Mouse (Mus musculus) layer of hippocampus, adult 2 months (tissue): ENCODE data around the gene Tspan9. TPM values are rescaled to one million over a fixed set of nuclear protein-coding genes. Genes with fewer than 3 reads are reported as not detected.
A peak's percentile ranks its signal among the peaks of the same experiment; 100 is the strongest.

Experiments
- DNase-seq, 2 experiments: peaks; one replicate each; pipeline ENCODE4 v3.0.0; 2022; ENCODE audit warnings: low spot score in 2 of 2
- H3K27ac ChIP-seq: fragments of 200-600 bp; 2 replicates; pipeline ENCODE4 v1.8.1; 2022
- H3K4me3 ChIP-seq: fragments of 200-600 bp; 2 replicates; pipeline ENCODE4 v1.8.1; 2022; ENCODE audit warnings: mild to moderate bottlenecking
- CTCF ChIP-seq: fragments of 200-600 bp; conservative IDR thresholded peaks from 2 replicates; pipeline ENCODE4 v1.8.1; 2022; ENCODE audit warnings: antibody characterized with exemption, mild to moderate bottlenecking, moderate library complexity
- total RNA-seq, 2 experiments: library from RNA; stranded (reverse); gene quantifications; 2 replicates each; pipeline ENCODE4 v1.2.3; 2021

The Tspan9 gene
- total RNA-seq, 2 experiments from 2014 or later, result 42.2 to 45.6 TPM

DNA sequence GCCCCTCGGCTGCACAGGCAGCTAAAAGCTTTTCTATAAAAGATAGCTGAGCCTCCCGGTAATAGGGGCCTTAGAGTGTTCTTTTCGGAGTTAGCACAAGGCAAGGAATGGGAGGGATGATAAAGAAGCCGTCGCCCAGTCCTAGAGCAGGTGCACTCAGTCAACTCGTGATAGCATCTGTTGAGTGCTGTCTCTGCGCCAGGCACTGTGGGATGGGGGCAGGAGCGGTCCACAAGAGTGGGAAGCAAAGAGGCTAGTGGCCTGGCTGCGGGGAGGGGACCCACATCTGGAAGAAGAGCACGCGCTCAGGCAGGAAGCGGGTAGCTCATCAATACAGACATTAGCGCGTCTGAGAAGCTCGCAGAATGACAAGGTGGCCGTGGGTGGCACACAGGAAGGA is 138.8 kb downstream of the Tspan9 start:
- no peak for TF ChIP-seq CTCF
- no peak overlapping the region for H3K4me3 ChIP-seq
- DNase-seq, result no peak
- H3K27ac ChIP-seq, result 0 out of 2 replicates have a peak overlapping the region, but pooled peaks have one; percentile 28

DNA sequence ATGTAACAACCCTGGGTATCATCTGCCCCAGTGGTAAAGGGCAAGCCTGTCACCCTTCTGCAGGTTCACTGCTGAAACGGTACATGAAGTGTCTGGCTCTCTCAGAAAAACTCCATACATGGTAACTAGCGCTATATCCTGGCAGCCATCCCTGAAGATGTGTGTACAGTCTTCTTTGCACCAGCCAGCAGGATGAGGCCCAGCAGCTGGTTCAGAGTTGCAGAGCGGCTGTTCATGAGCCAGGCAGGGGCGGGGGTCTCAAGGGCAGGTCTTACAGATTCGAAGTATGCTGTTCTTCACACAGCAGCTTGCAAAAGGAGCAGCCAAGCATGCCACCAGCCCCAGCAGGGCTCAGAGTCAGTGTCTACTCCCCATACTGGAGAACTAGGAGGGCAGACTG is 139.9 kb downstream of the Tspan9 start:
- Histone ChIP-seq H3K27ac (no peak overlapping the region), H3K4me3 (no peak overlapping the region)
- no peak for DNase-seq
- TF ChIP-seq CTCF, result no peak

DNA sequence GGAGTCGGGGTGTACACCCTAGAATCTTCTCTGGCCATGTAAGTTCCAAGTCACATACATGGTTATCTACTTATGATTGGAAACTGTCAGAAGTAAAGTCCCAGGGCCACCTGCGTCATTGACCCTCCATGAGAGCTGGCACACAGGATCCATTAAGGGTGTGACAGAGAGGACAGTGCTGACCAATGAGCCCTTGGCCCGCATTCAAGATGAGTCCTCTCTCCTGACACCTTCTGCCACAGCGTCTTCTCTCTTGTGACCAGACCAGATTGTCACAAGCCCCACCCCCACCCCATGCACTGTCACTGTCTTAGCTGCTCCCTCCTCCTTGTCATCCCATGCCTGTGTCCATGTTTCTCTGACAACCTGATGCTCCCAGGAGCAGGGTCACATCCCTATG is 140.7 kb downstream of the Tspan9 start:
- no peak for DNase-seq
- H3K4me3 ChIP-seq, result no peak overlapping the region
- TF ChIP-seq CTCF, result no peak
- no peak overlapping the region for H3K27ac ChIP-seq

DNA sequence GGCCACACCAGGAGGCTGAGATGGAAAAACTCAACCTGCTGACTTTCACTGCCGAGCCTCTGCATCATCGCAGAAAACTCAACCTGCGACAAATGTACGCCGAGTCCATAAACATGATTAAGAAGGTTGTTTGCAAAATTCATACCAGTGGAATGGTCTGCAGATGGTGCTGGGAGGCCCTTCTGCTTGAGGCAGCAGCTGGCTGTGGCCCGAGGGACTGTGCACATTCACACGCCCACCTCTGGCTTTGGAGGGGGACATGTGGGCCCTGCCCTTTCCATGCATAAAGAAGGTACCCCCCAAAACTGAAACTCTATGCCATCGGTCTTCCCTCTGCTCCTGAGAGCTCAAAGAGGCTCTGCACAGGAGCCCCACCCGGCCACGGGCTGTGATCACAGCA is 141.3 kb downstream of the Tspan9 start:
- no peak for DNase-seq
- Histone ChIP-seq H3K27ac (no peak overlapping the region), H3K4me3 (no peak overlapping the region)
- no peak for TF ChIP-seq CTCF

GRCm38 (mm10) chr6:128001587-128001986 is 141.8 kb downstream of the Tspan9 start:
- Histone ChIP-seq H3K4me3 (no peak overlapping the region), H3K27ac (no peak overlapping the region)
- TF ChIP-seq CTCF, result no peak
- no peak for DNase-seq

DNA sequence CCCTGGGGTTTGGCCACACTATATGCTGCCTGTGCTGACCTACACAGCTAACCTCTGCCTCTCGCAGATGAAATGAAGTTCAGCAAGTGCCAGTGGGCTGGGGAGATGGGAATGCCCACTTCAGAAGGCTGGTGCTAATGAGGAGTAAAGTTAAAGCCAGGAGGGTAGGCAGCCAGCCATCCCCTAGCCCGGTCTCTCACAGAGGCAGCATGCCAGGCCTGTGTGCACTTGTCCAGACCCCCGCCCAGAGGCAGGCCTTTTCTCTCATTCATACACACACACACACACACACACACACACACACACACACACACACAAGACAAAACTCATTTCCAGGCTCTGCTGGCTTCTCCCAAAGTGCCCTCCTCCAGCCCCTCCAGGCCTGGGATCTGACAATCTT is 142.6 kb downstream of the Tspan9 start:
- Histone ChIP-seq H3K4me3 (no peak overlapping the region), H3K27ac (no peak overlapping the region)
- DNase-seq, result no peak
- no peak for TF ChIP-seq CTCF

GRCm38 (mm10) chr6:127999118-127999517 is 144.3 kb downstream of the Tspan9 start:
- Histone ChIP-seq H3K4me3 (no peak overlapping the region), H3K27ac (no peak overlapping the region)
- TF ChIP-seq CTCF, result no peak
- DNase-seq, result no peak

DNA sequence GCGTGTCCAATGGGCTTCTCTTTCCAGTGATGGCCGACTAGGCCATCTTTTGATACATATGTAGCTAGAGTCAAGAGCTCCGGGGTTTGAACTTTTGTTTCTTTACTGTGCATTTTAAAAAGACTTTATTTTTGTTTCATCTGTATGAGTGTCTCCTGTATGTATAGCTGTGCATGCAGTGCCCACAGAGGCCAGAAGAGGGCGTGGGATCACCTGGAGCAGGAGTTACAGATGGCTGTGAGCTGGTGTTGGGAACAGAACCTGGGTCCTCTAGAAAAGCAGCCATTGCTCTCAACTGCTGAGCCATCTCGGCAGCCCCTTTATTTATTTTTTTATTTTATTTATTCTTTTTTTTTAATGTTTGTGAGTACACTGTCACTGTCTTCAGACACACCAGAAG is 146.5 kb downstream of the Tspan9 start:
- H3K27ac ChIP-seq, result no peak overlapping the region
- TF ChIP-seq CTCF, result peak; percentile 50
- no peak for DNase-seq
- no peak overlapping the region for H3K4me3 ChIP-seq

GRCm38 (mm10) chr6:127992993-127993392 is 150.4 kb downstream of the Tspan9 start:
- Histone ChIP-seq H3K4me3 (no peak overlapping the region), H3K27ac (no peak overlapping the region)
- TF ChIP-seq CTCF, result no peak
- no peak for DNase-seq

DNA sequence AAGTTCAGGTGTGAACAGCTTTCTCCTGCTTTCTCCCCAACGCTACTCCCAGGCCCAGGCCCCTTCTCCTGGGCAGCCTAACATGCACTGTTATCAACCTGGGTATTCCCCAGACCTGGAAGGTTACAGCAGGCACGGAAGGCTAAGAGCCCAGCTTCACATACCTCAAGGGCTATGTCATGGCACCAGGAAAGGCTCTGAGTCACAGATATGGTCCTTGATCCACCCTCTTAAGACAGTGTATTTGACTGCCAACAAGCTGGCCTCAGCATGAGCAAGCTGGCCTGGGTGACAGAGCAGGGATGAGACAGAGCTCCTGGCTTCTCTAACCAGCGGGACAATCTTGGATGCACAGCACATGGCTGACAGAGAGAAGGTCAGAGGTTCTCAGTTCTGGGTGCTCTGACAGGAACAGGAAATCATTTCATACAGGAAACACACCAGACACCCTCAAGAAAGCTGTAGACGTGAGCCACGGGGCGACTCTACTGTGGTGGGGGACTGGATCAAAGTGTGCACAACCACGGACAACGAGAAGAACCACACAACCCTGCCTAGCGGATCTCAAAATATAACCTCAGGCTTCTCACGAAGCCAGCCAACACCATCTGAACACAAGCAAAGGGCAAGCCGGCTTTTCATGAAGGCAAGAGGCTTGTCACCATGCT is 151.8 kb downstream of the Tspan9 start:
- no peak overlapping the region for H3K4me3 ChIP-seq
- DNase-seq, result no peak
- TF ChIP-seq CTCF, result no peak
- no peak overlapping the region for H3K27ac ChIP-seq

- no peak for TF ChIP-seq CTCF
- H3K27ac ChIP-seq, result peak overlapping the region; percentile 75
- no peak overlapping the region for H3K4me3 ChIP-seq
- DNase-seq, result peak; percentile 70 to 80
These were observed 153.7 kb downstream of the Tspan9 start for GRCm38 (mm10) chr6:127989624-127990212.

- no peak for DNase-seq
- Histone ChIP-seq H3K27ac (peak overlapping the region; percentile 75), H3K4me3 (no peak overlapping the region)
- TF ChIP-seq CTCF, result no peak
These were observed 154.4 kb downstream of the Tspan9 start for GRCm38 (mm10) chr6:127988944-127989494.

GRCm38 (mm10) chr6:127987374-127987773 is 156.0 kb downstream of the Tspan9 start:
- H3K27ac ChIP-seq, result no peak overlapping the region
- no peak for TF ChIP-seq CTCF

DNA sequence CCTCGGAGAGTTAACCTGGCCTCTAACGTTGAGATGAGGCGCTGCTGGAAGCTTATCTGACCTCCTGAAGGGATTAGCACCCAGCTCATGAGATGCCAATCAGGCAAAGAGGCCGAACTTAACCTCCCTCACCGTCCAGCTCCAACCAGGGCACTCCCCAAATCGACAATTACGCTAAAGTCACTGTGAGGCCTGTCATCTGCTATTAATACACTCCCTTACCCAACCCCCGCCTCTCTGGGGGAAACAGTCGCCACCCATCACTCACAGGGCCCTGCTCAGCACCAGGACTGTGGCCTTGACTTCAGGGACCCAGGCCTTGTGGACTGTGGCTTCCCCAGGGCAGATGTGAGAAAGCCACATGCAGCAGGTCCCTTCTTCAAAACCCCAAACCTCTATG is 157.0 kb downstream of the Tspan9 start:
- no peak overlapping the region for H3K27ac ChIP-seq
- no peak for DNase-seq
- no peak for TF ChIP-seq CTCF
- no peak overlapping the region for H3K4me3 ChIP-seq

More at GRCm38 (mm10) chr6:127987374-127987773, 156.0 kb downstream of the Tspan9 start:
- H3K4me3 ChIP-seq, result no peak overlapping the region
- DNase-seq, result no peak
